Mouse (Mus musculus) CH12.LX (cell line): ENCODE data around the gene Defb45.

Experiments used
- CHD1 ChIP-seq: IDR thresholded peaks from 2 replicates; pipeline ENCODE4 v1.6.1; 2012; ENCODE audit warnings: low read depth, low read length, improper control_type of control experiment, inconsistent platforms
- CHD2 ChIP-seq: IDR thresholded peaks from 2 replicates; pipeline ENCODE4 v1.6.1; 2011; ENCODE audit warnings: low read length, improper control_type of control experiment
- CTCF ChIP-seq, 2 experiments: IDR thresholded peaks in 1 of 2; conservative IDR thresholded peaks in 1 of 2; 2 replicates each; pipeline ENCODE4 v1.5.1; 2011 to 2012; ENCODE audit warnings: low read depth in 2 of 2, low read length in 2 of 2, improper control_type of control experiment in 1 of 2, inconsistent platforms in 1 of 2, mild to moderate bottlenecking in 1 of 2, moderate library complexity in 1 of 2
- EP300 ChIP-seq: IDR thresholded peaks from 2 replicates; pipeline ENCODE4 v1.6.1; 2011; ENCODE audit warnings: low read length, improper control_type of control experiment
- GABPA ChIP-seq: IDR thresholded peaks from 2 replicates; pipeline ENCODE4 v1.6.1; 2012; ENCODE audit warnings: low read depth, low read length, improper control_type of control experiment, inconsistent platforms; ENCODE audit not compliant: insufficient replicate concordance
- KAT2A ChIP-seq: IDR thresholded peaks from 2 replicates; pipeline ENCODE4 v1.6.1; 2012; ENCODE audit warnings: low read length, improper control_type of control experiment, inconsistent platforms; ENCODE audit not compliant: insufficient replicate concordance
- MEF2A ChIP-seq: IDR thresholded peaks from 2 replicates; pipeline ENCODE4 v1.6.1; 2014; ENCODE audit warnings: low read depth, mild to moderate bottlenecking, inconsistent platforms, low read length, improper control_type of control experiment, borderline replicate concordance
- MXI1 ChIP-seq: IDR thresholded peaks from 2 replicates; pipeline ENCODE4 v1.6.1; 2011; ENCODE audit warnings: mild to moderate bottlenecking, low read depth, low read length, improper control_type of control experiment
- NELFE ChIP-seq: IDR thresholded peaks from 2 replicates; pipeline ENCODE4 v1.6.1; 2011; ENCODE audit warnings: low read depth, low read length, improper control_type of control experiment
- POLR2A ChIP-seq: IDR thresholded peaks from 2 replicates; pipeline ENCODE4 v1.6.1; 2011; ENCODE audit warnings: low read depth, mild to moderate bottlenecking, improper control_type of control experiment, low read length
- USF1 ChIP-seq: IDR thresholded peaks from 2 replicates; pipeline ENCODE4 v1.6.1; 2014; ENCODE audit warnings: low read depth, mild to moderate bottlenecking, inconsistent platforms, low read length, improper control_type of control experiment
- ZC3H11A ChIP-seq: IDR thresholded peaks from 2 replicates; pipeline ENCODE4 v1.6.1; 2012; ENCODE audit warnings: low read depth, mild to moderate bottlenecking, inconsistent platforms, low read length, improper control_type of control experiment

DNA sequence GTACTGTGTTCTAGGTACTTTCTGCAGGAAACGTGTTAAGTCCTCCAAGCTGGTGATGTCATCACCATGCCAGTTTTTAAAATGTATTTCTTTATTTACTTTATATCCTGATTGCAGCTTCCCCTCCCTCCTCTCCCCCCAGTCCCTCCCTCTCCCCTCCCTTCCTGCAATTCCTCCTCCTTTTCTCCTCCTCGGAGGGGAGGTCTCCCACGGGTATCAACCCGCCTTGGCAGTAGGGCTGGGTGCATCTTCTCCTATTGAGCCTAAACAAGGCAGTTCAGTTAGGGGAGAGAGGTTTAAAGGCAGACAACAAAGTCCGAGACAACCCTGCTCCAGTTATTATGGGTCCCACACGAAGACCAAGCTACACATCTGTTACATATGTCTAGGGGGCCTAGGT is 39.7 kb upstream of the Defb45 start:
- TF ChIP-seq CTCF (conservative IDR thresholded peaks at IDR 0.05 in 1 of 2, IDR thresholded peaks at IDR 0.05 in 1 of 2; ENCODE audit: low read depth in 2 of 2, low read length in 2 of 2): no peak
- no peak for TF ChIP-seq POLR2A
- TF ChIP-seq NELFE: no peak
- no peak for TF ChIP-seq GABPA
- no peak for TF ChIP-seq MEF2A
- TF ChIP-seq EP300: no peak
- TF ChIP-seq ZC3H11A: no peak
- no peak for TF ChIP-seq CHD2
- TF ChIP-seq KAT2A: no peak
- no peak for TF ChIP-seq USF1
- TF ChIP-seq MXI1: no peak
- no peak for TF ChIP-seq CHD1
